Mouse (Mus musculus): ENCODE results near the gene Mslnl.
A peak's percentile ranks its signal among the peaks of the same experiment; 100 is the strongest.

The Mslnl gene

GRCm38 (mm10) chr17:25785281-25785745 is 49.5 kb downstream of the Mslnl start, which contains the start of gene Haghl:
TSS of gene Haghl (minus strand) at chr17:25785673.
- peak; percentile 98 to 99 for DNase-seq (ENCODE audit: low spot score in 2 of 2)

GRCm38 (mm10) chr17:25786280-25786679 is 50.4 kb downstream of the Mslnl start, which contains the start of gene Ccdc78:
TSS of gene Ccdc78 (plus strand) at chr17:25786580.
- no peak for DNase-seq (ENCODE audit: low spot score in 2 of 2)

GRCm38 (mm10) chr17:25786781-25787504 is 51.1 kb downstream of the Mslnl start:
- DNase-seq (ENCODE audit: low spot score in 2 of 2), result no peak

- no peak for DNase-seq (ENCODE audit: low spot score in 2 of 2)
These were observed 55.5 kb downstream of the Mslnl start for GRCm38 (mm10) chr17:25791320-25791842.

- peak; percentile 84 to 91 for DNase-seq (ENCODE audit: low spot score in 2 of 2)
These were observed 56.1 kb downstream of the Mslnl start for GRCm38 (mm10) chr17:25791843-25792527.

- peak; percentile 63 to 78 for DNase-seq (ENCODE audit: low spot score in 2 of 2)
These were observed 56.8 kb downstream of the Mslnl start, which contains the start of gene Fam173a for GRCm38 (mm10) chr17:25792615-25793014. TSS of gene Fam173a (minus strand) at chr17:25792901.

GRCm38 (mm10) chr17:25794197-25794596 is 58.4 kb downstream of the Mslnl start:
- no peak for DNase-seq (ENCODE audit: low spot score in 2 of 2)

GRCm38 (mm10) chr17:25794998-25795397 is 59.2 kb downstream of the Mslnl start:
- no peak for DNase-seq (ENCODE audit: low spot score in 2 of 2)

GRCm38 (mm10) chr17:25795609-25796092 is 59.8 kb downstream of the Mslnl start, which contains the start of gene AC134908.4:
TSS of gene AC134908.4 (minus strand) at chr17:25795659.
- peak in 1 of 2 experiments; percentile 66 for DNase-seq (ENCODE audit: low spot score in 2 of 2)

GRCm38 (mm10) chr17:25796211-25796771 is 60.4 kb downstream of the Mslnl start:
- DNase-seq (ENCODE audit: low spot score in 2 of 2), result no peak

- DNase-seq (ENCODE audit: low spot score in 2 of 2), result peak; percentile 66 to 67
These were observed 61.1 kb downstream of the Mslnl start, which contains the start of gene Metrn for GRCm38 (mm10) chr17:25796951-25797369. TSS of gene Metrn (minus strand) at chr17:25797136.

Data from right cerebral cortex, adult 2 months (tissue).